Comparison of ENCODE assay signal across 8 mouse cellular contexts in the genomic region with DNA sequence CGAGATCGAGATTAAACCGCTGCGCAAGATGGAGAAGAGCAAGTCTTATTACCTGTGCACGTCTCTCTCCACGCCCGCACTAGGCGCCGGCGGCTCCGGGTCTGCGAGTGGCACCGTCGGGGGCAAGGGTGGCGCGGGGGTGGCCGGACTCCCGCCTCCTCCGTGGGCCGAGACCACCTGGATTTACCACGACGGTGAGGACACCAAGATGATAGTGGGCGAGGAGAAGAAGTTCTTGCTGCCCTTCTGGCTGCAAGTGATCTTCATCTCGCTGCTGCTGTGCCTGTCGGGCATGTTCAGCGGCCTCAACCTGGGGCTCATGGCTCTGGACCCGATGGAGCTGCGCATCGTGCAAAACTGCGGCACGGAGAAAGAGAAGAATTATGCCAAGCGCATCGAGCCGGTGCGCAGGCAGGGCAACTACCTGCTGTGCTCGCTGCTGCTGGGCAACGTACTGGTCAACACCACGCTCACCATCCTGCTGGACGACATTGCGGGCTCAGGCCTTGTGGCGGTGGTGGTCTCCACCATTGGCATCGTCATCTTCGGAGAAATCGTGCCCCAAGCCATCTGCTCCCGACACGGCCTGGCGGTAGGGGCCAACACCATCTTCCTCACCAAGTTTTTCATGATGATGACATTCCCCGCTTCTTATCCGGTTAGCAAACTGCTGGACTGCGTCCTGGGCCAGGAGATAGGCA. TPM values are rescaled to one million over a fixed set of nuclear protein-coding genes. Genes with fewer than 3 reads are reported as not detected.
A peak's percentile ranks its signal among the peaks of the same experiment; 100 is the strongest.
DNase-seq lines count a peak whose midpoint lies in the region; ATAC-seq and TF ChIP-seq lines count a peak whose summit lies in the region.

No protein-coding gene starts in this region.

- H3K9ac ChIP-seq in heart, embryonic 15.5 days = peak overlapping the region; percentile 82
- H3K9ac ChIP-seq in liver, postnatal 0 days (replicated peaks) = peak overlapping the region; percentile 90

- peaks cover 31% of the 10 kb centered on the region for H3K4me1 ChIP-seq in embryonic facial prominence, embryonic 10.5 days
- peaks cover 32% of the 10 kb centered on the region for H3K4me1 ChIP-seq in heart, embryonic 15.5 days (replicated peaks)
- H3K4me1 ChIP-seq in liver, postnatal 0 days (ENCODE audit: insufficient read depth) = peaks cover 13% of the 10 kb centered on the region

- H3K27me3 ChIP-seq in embryonic facial prominence, embryonic 10.5 days (replicated peaks; ENCODE audit: low read depth, poor library complexity, severe bottlenecking) = peaks cover 43% of the 10 kb centered on the region
- H3K27me3 ChIP-seq in heart, embryonic 15.5 days = peaks cover 7% of the 10 kb centered on the region; the same call in 1 of the 2 replicates
- peaks cover 6% of the 10 kb centered on the region; the same call in 1 of the 2 replicates for H3K27me3 ChIP-seq in liver, postnatal 0 days (ENCODE audit: insufficient read depth, low read length)

- DNase-seq in A20 (ENCODE audit: low read depth, low spot score) = peak; percentile 26
- DNase-seq in T-cell, adult 2 months (ENCODE audit: low spot score) = peak; percentile 14
- DNase-seq in embryonic facial prominence, embryonic 10.5 days (ENCODE audit: low spot score) = peak; percentile 61
- peak; percentile 19 to 38 for DNase-seq in kidney, postnatal 36 days
- DNase-seq in liver, postnatal 0 days = peak; percentile 50
- peak; percentile 34 for DNase-seq in ovary, postnatal 36 days (ENCODE audit: low spot score)
- peak; percentile 27 for DNase-seq in yolk sac, embryonic 10.5 days (ENCODE audit: low spot score)

- H3K36me3 ChIP-seq in embryonic facial prominence, embryonic 10.5 days (replicated peaks) = no peaks in the 10 kb centered on the region
- no peaks in the 10 kb centered on the region for H3K36me3 ChIP-seq in heart, embryonic 15.5 days
- H3K36me3 ChIP-seq in liver, postnatal 0 days (replicated peaks; ENCODE audit: insufficient read depth, low read length) = no peaks in the 10 kb centered on the region

- 0 out of 2 replicates have a peak, but pooled peaks cover under 1% of the 10 kb centered on the region for H3K9me3 ChIP-seq in embryonic facial prominence, embryonic 10.5 days
- no peaks in the 10 kb centered on the region for H3K9me3 ChIP-seq in heart, embryonic 15.5 days (replicated peaks)
- no peaks in the 10 kb centered on the region for H3K9me3 ChIP-seq in liver, postnatal 0 days (ENCODE audit: low read length)

- H3K4me3 ChIP-seq in embryonic facial prominence, embryonic 10.5 days = peak overlapping the region; percentile 88
- H3K4me3 ChIP-seq in heart, embryonic 15.5 days = peak overlapping the region; percentile 76
- peak overlapping the region; percentile 99 for H3K4me3 ChIP-seq in liver, postnatal 0 days (ENCODE audit: low read depth, low read length)

- ATAC-seq in heart, embryonic 15.5 days (replicated peaks; ENCODE audit: insufficient number of reproducible peaks, insufficient read depth, low FRiP score, low read depth) = no peak
- no peak for ATAC-seq in liver, postnatal 0 days

- H3K27ac ChIP-seq in embryonic facial prominence, embryonic 10.5 days (replicated peaks) = peak overlapping the region; percentile 80
- no peak overlapping the region for H3K27ac ChIP-seq in heart, embryonic 15.5 days
- no peak overlapping the region for H3K27ac ChIP-seq in liver, postnatal 0 days (ENCODE audit: low read depth)

- TF ChIP-seq EP300 in liver, postnatal 0 days (IDR thresholded peaks at IDR 0.05; ENCODE audit: low read depth) = no peak

- peak overlapping the region; percentile 96 for H3K4me2 ChIP-seq in heart, embryonic 15.5 days
- H3K4me2 ChIP-seq in liver, postnatal 0 days (ENCODE audit: low read depth, low read length) = peak overlapping the region; percentile 99

- no peak for TF ChIP-seq CTCF in liver, postnatal 0 days (IDR thresholded peaks at IDR 0.05; ENCODE audit: low read depth)

- under 1% methylated on average over 50 of the region's 50 CpGs for WGBS in embryonic facial prominence, embryonic 10.5 days
- WGBS in heart, embryonic 15.5 days = under 1% methylated on average over 50 of the region's 50 CpGs
- WGBS in liver, postnatal 0 days (ENCODE audit: insufficient replicate concordance) = 2% methylated on average over 49 of the region's 50 CpGs

RNA-seq across cellular contexts. Expression of a gene that starts 1.0 kb away (rescaled TPM):
- polyA plus RNA-seq in embryonic facial prominence, embryonic 10.5 days (2016; fragmentation: Nextera tagmentation; extraction: Ambion mirVana) = 2.3 and 3.0 TPM in 2 replicates
- 2.4 and 3.0 TPM in 2 replicates for polyA plus RNA-seq in heart, embryonic 15.5 days (2015; fragmentation: Nextera tagmentation; extraction: Ambion mirVana)
- 1.6 and 2.0 TPM in 2 replicates for polyA plus RNA-seq in liver, postnatal 0 days (2015; fragmentation: Nextera tagmentation; extraction: Ambion mirVana)

RNA-seq across cellular contexts. Expression of a gene that starts 55.2 kb away (rescaled TPM):
- 31.8 and 32.6 TPM in 2 replicates for polyA plus RNA-seq in embryonic facial prominence, embryonic 10.5 days (2016; fragmentation: Nextera tagmentation; extraction: Ambion mirVana)
- 43.3 and 48.3 TPM in 2 replicates for polyA plus RNA-seq in heart, embryonic 15.5 days (2015; fragmentation: Nextera tagmentation; extraction: Ambion mirVana)
- 28.4 and 30.1 TPM in 2 replicates for polyA plus RNA-seq in liver, postnatal 0 days (2015; fragmentation: Nextera tagmentation; extraction: Ambion mirVana)
